Mouse (Mus musculus): Measurements from ENCODE around the gene Podn.

The Podn gene

DNA sequence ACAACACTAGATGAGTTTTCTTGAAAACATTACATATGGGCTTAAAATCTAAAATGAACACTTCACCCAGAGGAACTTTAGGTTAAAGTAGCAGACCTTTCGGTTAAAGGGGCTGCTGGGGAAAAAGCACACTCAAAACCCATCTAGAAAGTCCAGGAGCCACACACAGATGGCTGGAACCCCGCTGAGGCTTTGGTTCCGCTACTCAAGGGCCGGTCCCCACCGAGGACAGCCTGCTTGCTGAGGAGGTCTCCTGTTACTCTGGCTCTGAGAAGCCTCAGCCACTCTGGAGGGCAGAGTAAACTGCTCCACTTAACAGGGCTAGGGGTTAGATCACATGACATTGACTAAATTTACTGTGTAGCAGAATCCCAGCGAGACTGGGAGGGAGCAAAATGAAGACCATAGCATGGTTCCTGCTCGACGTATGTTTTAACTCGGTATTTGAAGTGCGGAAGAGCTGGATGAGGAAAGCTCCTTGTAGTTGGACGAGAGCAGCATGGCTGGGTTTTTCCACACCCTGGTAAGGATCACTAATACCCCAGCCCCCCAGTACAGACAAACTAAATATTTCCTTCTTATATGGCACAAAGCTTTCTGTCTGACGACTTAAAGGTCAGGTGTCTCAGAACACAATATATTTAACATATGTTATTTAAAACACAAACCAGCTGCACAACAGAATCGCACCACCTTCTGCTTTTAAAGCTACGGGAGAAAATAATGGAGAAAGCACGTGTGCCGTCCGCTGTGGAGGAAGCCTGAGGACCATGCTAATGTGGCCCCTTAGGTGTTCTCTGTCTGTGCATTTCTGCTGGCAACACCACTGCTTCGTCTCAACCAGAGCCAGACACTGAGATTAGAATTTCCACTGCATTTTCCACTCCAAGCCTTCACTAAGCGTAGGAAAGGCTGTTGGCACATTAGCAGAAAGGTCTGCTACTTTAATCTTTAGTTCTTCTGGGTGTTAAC is 50.8 kb downstream of the Podn start:
- DNase-seq (ENCODE audit: low read depth, low spot score): no peak

DNA sequence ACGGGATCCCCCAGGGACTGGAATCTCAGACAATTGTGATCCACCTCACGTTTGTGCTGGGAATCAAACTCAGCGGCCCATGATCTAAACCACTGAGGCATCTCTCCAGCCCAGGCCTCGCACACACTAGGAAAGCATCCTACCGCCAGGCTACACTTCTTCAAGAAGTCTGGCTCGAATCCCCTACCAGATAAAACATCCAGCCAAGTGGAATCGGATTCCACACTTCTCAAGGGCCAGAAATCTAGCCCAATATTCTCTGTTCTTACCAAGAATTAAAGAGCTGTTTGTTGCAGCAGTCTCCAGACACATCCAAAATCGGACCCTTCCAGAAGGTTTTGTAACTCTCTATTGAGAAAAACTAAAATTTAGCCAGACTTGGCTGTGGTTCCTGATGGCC is 59.2 kb downstream of the Podn start:
- no peak for DNase-seq (ENCODE audit: low read depth, low spot score)

DNA sequence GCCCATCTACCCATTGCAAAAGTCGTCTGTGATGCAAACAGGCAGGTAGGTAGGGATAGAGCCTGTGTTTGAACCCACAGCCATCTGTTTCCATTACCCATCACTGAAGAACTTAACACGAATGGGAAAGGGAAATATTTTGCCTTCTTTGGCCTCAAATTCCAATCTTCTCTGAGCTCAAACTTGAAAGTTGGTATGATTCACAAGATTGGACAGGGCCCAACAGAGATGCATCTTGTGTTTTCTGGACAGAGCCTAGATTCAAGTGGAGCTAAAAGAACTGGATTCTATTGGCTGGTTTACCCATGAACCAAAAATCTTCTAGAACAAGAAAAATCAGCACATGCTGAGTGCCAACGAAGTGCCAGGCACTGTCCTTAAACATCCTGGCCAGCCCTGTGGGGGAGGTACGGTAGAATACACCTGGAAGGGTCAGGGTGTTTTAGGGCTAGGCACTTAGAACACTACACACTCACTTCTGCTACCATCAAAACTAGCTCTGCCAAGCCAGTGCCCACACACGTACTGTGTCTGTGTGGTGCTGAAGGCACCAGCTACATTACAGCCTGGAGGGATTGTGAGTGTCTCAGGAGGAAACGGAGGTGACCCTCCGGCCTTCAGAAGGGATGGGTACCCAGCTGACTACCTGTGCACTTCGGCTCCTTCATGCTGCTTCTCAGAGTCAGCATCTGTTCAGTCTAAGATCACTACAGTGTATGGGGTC is 63.0 kb downstream of the Podn start:
- DNase-seq (ENCODE audit: low read depth, low spot score): no peak

DNA sequence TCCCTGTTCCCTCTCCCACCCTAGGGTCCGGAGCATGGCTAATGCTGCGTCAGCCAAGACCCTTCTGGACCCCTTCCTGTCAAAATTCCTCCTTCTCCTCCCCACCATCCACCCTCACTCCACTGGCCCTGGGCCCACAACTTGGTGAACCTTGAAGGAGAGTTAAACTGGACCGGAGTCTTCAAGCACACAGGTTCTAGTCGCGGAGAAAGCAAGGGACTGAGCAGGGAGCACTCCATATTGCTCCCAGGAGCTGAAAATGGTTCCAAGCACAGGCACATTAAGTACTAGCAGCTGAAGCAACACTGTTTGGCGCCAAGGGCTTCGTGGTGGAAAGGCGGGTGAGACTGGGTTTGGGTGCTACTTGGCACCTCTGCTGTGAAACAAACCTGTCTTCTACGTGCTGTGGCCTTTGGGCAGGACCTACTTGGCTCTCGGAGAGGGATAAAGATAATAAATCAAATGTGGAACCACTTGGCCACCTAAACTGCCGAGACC is 63.8 kb downstream of the Podn start:
- no peak for DNase-seq (ENCODE audit: low read depth, low spot score)

DNA sequence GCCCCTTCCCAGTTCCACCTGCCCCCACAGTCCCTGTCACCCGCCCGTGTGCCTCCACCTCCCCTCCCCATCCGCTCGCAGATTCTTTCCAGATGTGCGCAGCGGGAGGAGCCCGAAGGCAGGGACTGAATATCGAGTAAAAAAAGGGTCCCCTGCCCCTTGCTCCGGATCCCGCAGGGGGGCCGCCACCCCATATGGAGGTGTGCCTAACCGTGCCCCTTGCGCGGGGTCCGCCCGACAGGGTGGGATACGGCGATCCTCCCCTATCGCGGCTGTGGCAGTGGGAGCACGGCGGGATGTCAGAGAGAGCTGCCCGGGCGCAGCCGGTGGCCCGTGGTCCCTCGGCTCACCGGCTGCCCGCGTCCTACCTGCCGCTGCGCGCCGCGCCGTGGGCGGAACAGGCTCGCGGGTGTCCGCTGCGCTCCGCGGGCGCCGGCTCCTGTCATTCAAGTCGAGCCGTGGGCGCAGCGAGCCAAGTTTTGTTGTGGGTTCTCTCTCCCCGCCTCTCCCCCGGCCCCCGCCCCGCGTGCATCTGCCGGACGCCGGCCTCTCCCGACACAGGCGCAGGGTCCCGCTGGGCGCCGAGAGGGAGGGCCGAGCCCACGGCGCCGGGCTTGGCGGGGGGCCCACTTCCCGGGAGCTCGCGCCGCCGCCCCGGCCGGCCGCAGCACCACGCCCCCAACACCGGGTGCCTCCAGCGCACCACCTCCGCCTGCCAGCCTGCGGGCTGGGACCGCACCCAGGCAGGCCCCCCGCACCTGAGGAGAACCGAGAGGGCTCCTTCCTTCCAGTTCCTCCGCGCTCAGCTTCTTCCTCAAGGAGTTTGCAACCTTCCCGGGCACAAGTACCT is 64.5 kb downstream of the Podn start:
- no peak for DNase-seq (ENCODE audit: low read depth, low spot score)

GRCm38 (mm10) chr4:108030888-108031501 is 65.2 kb downstream of the Podn start:
- no peak for DNase-seq (ENCODE audit: low read depth, low spot score)

- DNase-seq (ENCODE audit: low read depth, low spot score): peak; percentile 21
Observed at GRCm38 (mm10) chr4:108026193-108026592, 70.1 kb downstream of the Podn start.

GRCm38 (mm10) chr4:108025269-108025668 is 71.0 kb downstream of the Podn start:
- DNase-seq (ENCODE audit: low read depth, low spot score): peak; percentile 8

GRCm38 (mm10) chr4:108024641-108025040 is 71.6 kb downstream of the Podn start:
- no peak for DNase-seq (ENCODE audit: low read depth, low spot score)

DNA sequence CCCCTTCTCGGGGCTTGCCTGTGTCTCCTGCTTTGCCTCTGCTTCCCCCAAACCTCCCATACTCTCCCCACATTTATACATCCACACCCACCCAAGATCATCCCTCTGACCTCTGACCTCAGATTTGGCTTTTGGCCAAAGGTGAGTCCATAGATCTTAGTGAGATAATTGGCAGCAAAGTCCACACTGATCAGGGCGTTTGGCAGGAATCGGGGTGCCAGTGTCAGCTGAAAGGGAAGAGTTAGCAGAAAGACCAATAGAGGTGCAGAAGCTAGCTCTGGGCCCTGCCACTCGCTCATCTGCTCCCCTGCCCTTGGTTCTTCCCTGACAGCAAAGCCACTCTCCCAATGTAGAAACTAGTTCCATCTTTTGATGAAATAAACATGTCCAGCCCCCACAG is 73.1 kb downstream of the Podn start:
- DNase-seq (ENCODE audit: low read depth, low spot score): no peak

DNA sequence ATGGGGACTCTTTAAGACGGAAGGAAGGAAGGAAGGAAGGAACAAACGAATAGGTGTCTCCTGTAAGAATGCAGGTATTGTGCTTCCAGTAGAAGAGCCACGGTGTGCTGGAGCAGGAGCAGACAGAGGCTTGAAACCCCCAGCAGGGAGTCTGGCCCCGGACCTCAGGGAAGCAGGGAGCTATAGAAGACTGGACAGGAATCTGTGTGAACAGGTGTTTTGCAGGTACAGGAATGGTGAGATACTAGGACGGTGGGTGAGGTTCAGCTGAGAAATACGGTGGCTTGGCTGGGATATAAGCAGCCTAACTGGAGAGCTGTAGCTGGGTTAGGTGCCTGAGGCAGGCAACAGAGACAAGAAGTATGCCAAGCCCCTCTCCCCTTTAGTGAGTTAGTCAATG is 76.1 kb downstream of the Podn start:
- DNase-seq (ENCODE audit: low read depth, low spot score): no peak

GRCm38 (mm10) chr4:108018961-108019921 is 77.0 kb downstream of the Podn start:
- no peak for DNase-seq (ENCODE audit: low read depth, low spot score)

DNA sequence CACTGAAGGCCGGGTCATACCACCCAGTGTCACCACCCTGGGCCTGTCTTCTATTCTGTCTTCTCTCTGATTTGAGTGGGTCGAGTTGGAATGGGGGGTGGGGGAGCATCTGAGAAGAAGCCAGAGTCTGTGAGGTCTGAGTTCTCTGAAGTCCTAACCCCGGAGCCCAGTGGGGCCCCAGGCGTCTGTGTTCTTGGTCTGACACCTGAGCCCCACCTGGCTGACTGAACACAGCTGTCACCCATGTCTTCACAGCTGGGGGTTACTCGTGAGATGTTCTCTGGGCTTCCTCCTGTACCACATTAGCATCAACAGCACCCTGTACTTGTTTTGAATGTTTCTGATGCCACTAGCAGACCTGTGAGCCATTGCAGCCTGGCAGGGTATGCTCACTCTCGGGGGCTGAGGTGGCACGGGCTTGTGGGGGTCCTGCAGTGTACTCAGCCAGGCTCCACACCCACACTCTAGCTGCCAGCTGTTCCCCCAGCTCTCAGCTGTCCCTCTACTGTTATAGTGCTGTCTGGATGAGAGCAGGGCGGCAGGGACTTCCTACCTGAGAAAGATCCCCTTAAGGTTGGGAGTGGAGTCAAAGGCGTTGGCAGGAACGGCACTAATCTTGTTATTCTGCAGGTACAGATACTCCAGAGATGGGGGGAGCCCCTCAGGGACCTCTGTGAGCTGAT is 77.9 kb downstream of the Podn start:
- DNase-seq (ENCODE audit: low read depth, low spot score): no peak

GRCm38 (mm10) chr4:108017839-108018238 is 78.4 kb downstream of the Podn start:
- no peak for DNase-seq (ENCODE audit: low read depth, low spot score)

DNA sequence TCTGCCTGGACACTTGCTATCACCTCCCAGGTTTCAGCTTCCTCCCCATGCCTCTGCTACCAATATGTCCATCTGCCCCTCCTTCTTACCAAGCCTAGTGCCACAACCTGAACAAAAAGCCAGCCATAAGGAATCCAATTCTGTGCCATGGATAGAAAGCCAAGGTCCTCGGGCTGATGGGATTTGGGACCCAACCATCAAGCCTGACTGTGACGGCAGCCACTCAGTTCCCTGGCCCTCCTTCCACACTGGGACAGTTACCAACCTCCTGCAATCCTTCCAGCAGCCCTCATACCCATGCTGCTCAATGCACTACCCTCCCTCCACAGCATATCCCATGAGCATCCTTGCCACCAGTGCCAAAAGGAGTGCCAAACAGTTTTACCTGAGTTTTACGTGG is 79.9 kb downstream of the Podn start:
- no peak for DNase-seq (ENCODE audit: low read depth, low spot score)

GRCm38 (mm10) chr4:108015067-108015765 is 81.0 kb downstream of the Podn start:
- DNase-seq (ENCODE audit: low read depth, low spot score): no peak

GRCm38 (mm10) chr4:108014466-108014865 is 81.8 kb downstream of the Podn start:
- no peak for DNase-seq (ENCODE audit: low read depth, low spot score)

DNA sequence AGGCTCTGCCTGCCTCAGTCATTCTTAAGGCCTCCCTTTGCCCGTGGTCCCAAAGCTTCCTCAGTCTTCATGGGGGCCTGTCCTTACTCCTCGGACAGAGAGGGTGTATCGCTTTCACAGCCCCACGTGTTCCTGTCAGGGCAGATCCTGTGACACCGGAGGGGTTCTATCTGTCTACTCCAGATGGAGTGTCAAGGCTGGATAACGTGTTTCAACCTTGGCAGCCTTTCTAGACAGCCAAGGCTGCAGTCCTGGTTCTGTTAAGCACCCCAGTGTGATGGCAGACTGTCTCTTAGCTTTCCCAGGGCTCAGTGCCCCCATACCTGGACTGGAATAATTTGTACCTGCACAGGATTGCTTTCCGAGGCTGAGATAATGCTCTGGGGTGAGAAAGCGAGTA is 87.7 kb downstream of the Podn start:
- no peak for DNase-seq (ENCODE audit: low read depth, low spot score)

Data from c-Kit-negative CD71-positive TER-119-positive erythroid progenitor cells, embryonic 14.5 days (primary cell).